33 mouse cellular contexts compared by ENCODE assay signal in genomic region chrX:73891551-73892152, GRCm38 (mm10). TPM values are rescaled to one million over a fixed set of nuclear protein-coding genes. Genes with fewer than 3 reads are reported as not detected.
DNase-seq lines count a peak whose midpoint lies in the region; ATAC-seq and TF ChIP-seq lines count a peak whose summit lies in the region.
"Had no signal": no experiment of that assay in that cellular context is flagged by ENCODE, and none has a peak within 500 bp of the region (broad histone marks: within the 10 kb centered on the region; RNA-seq: fewer than 3 reads in every experiment).

Gene Avpr2, plus strand, starts transcription at chrX:73892102.

- H3K27ac ChIP-seq in kidney, adult 2 months (ENCODE audit: insufficient read depth, low read depth, low read length), result peak within 1 kb of the TSS; percentile 80
- H3K27ac ChIP-seq in kidney, embryonic 16.5 days (ENCODE audit: low read length), result peak within 1 kb of the TSS; percentile 10; the same call in 1 of the 2 replicates
- no peak within 1 kb of the TSS for H3K27ac ChIP-seq in limb, embryonic 10.5 days
- H3K27ac ChIP-seq: embryonic facial prominence, embryonic 10.5 days; embryonic facial prominence, embryonic 15.5 days; forebrain, embryonic 12.5 days; heart, embryonic 15.5 days; hindbrain, postnatal 0 days; intestine, embryonic 15.5 days; limb, embryonic 13.5 days; midbrain, embryonic 12.5 days; neural tube, embryonic 12.5 days had no signal

- 31% methylated on average over 5 of the region's 6 CpGs for WGBS in kidney, adult 2 months
- 54% methylated on average over 6 of the region's 6 CpGs for WGBS in kidney, embryonic 16.5 days
- 64% methylated on average over 6 of the region's 6 CpGs for whole genome bisulfite sequencing in limb, embryonic 10.5 days

- peak; percentile 46 for DNase-seq in kidney, adult 2 months
- DNase-seq in kidney, postnatal 36 days, result peak; percentile 39 to 53
- DNase-seq in limb, embryonic 10.5 days (ENCODE audit: low spot score), result no peak
- DNase-seq in cerebellum, postnatal 10 days, result no peak
- DNase-seq in spleen, postnatal 4 days (ENCODE audit: low spot score in 2 of 2), result no peak
- DNase-seq: adrenal gland, adult 2 months; adrenal gland, postnatal 36 days; B cell, adult 2 months; cerebellum, adult 18-20 months; cerebellum, postnatal 14 days; forebrain, postnatal 0 days; gastrocnemius, postnatal 14 days; layer of hippocampus, adult 9-11 months; lung, postnatal 4 days; right cerebral cortex, adult 18-20 months; thymus, adult 2 months; thymus, postnatal 36 days had no signal

- no peak for ATAC-seq in kidney, embryonic 16.5 days (ENCODE audit: low FRiP score, low TSS enrichment)
- ATAC-seq: activated CD4-positive, CD25-positive, alpha-beta regulatory T cell, adult 4 months; forebrain, postnatal 0 days; hindbrain, postnatal 0 days; intestine, embryonic 15.5 days had no signal

- no peak within 1 kb of the TSS for H3K4me2 ChIP-seq in kidney, embryonic 16.5 days (replicated peaks; ENCODE audit: low read depth, low read length)
- H3K4me2 ChIP-seq: embryonic facial prominence, embryonic 15.5 days; forebrain, embryonic 12.5 days; heart, embryonic 15.5 days; intestine, embryonic 15.5 days; limb, embryonic 13.5 days; liver, embryonic 11.5 days; midbrain, embryonic 12.5 days; neural tube, embryonic 12.5 days had no signal

- H3K9ac ChIP-seq in kidney, embryonic 16.5 days (replicated peaks; ENCODE audit: low read length), result no peak within 1 kb of the TSS
- H3K9ac ChIP-seq: embryonic facial prominence, embryonic 15.5 days; forebrain, embryonic 12.5 days; forebrain, postnatal 0 days; heart, embryonic 15.5 days; intestine, embryonic 15.5 days; limb, embryonic 13.5 days; midbrain, embryonic 12.5 days; neural tube, embryonic 12.5 days had no signal

- H3K4me1 ChIP-seq in kidney, adult 2 months (ENCODE audit: control insufficient read depth, insufficient read depth, low read length), result 0 out of 2 replicates have a peak, but pooled peaks cover 3% of the 10 kb centered on the region
- no peaks in the 10 kb centered on the region for H3K4me1 ChIP-seq in kidney, embryonic 16.5 days (ENCODE audit: insufficient read depth, low read length)
- H3K4me1 ChIP-seq in limb, embryonic 10.5 days, result no peaks in the 10 kb centered on the region
- H3K4me1 ChIP-seq: embryonic facial prominence, embryonic 10.5 days; embryonic facial prominence, embryonic 15.5 days; forebrain, embryonic 12.5 days; heart, embryonic 15.5 days; intestine, embryonic 15.5 days; limb, embryonic 13.5 days; megakaryocyte, embryonic 14.5 days; midbrain, embryonic 12.5 days; neural tube, embryonic 12.5 days had no signal

- H3K27me3 ChIP-seq in kidney, adult 2 months (replicated peaks; ENCODE audit: control insufficient read depth, insufficient read depth, low read length), result no peaks in the 10 kb centered on the region
- H3K27me3 ChIP-seq in kidney, embryonic 16.5 days (ENCODE audit: insufficient read depth, low read length), result no peaks in the 10 kb centered on the region; the same call in 1 of the 2 replicates
- H3K27me3 ChIP-seq in limb, embryonic 10.5 days (ENCODE audit: low read depth, poor library complexity, severe bottlenecking), result peaks cover 62% of the 10 kb centered on the region
- H3K27me3 ChIP-seq: embryonic facial prominence, embryonic 15.5 days; forebrain, embryonic 12.5 days; intestine, embryonic 15.5 days; midbrain, embryonic 12.5 days; neural tube, embryonic 12.5 days had no signal

- peak within 1 kb of the TSS; percentile 32 for H3K4me3 ChIP-seq in kidney, adult 2 months (ENCODE audit: insufficient read depth, low read depth, low read length)
- H3K4me3 ChIP-seq in kidney, embryonic 16.5 days (ENCODE audit: low read length), result no peak within 1 kb of the TSS
- no peak within 1 kb of the TSS for H3K4me3 ChIP-seq in limb, embryonic 10.5 days
- H3K4me3 ChIP-seq: embryonic facial prominence, embryonic 10.5 days; embryonic facial prominence, embryonic 15.5 days; forebrain, embryonic 12.5 days; heart, embryonic 15.5 days; intestine, embryonic 15.5 days; limb, embryonic 13.5 days; megakaryocyte, embryonic 14.5 days; midbrain, embryonic 12.5 days; myocyte; neural tube, embryonic 12.5 days had no signal

- TF ChIP-seq CTCF in kidney, adult 2 months (conservative IDR thresholded peaks at IDR 0.05; ENCODE audit: insufficient read depth, insufficient read length, low read depth, low read length), result no peak

- no peak for TF ChIP-seq POLR2A in kidney, adult 2 months (IDR thresholded peaks at IDR 0.05; ENCODE audit: low read depth, low read length)

- H3K9me3 ChIP-seq in kidney, embryonic 16.5 days (ENCODE audit: low read length), result no peaks in the 10 kb centered on the region
- no peaks in the 10 kb centered on the region for H3K9me3 ChIP-seq in limb, embryonic 10.5 days (replicated peaks)
- H3K9me3 ChIP-seq: embryonic facial prominence, embryonic 10.5 days; embryonic facial prominence, embryonic 15.5 days; forebrain, embryonic 12.5 days; heart, embryonic 15.5 days; intestine, embryonic 15.5 days; limb, embryonic 13.5 days; megakaryocyte, embryonic 14.5 days; midbrain, embryonic 12.5 days; neural tube, embryonic 12.5 days had no signal

- no peaks in the 10 kb centered on the region for H3K36me3 ChIP-seq in kidney, adult 2 months (ENCODE audit: control insufficient read depth, insufficient read depth, low read length)
- no peaks in the 10 kb centered on the region for H3K36me3 ChIP-seq in kidney, embryonic 16.5 days (ENCODE audit: insufficient read depth, low read length)
- no peaks in the 10 kb centered on the region for H3K36me3 ChIP-seq in limb, embryonic 10.5 days
- H3K36me3 ChIP-seq: embryonic facial prominence, embryonic 10.5 days; embryonic facial prominence, embryonic 15.5 days; forebrain, embryonic 12.5 days; heart, embryonic 15.5 days; intestine, embryonic 15.5 days; limb, embryonic 13.5 days; midbrain, embryonic 12.5 days; neural tube, embryonic 12.5 days had no signal

RNA-seq across cellular contexts. Expression of gene Avpr2, which starts in this region (rescaled TPM):
- polyA plus RNA-seq in kidney, adult 2 months (2012; rRNA removed), result 35.3 and 41.0 TPM in 2 replicates
- polyA plus RNA-seq in kidney, embryonic 16.5 days (2015; fragmentation: Nextera tagmentation; extraction: Ambion mirVana), result 7.1 and 7.7 TPM in 2 replicates
- polyA plus RNA-seq in limb, embryonic 10.5 days (2016; fragmentation: Nextera tagmentation; extraction: Ambion mirVana), result 0.10 TPM in 2 replicates
- polyA plus RNA-seq: adrenal gland, adult 2 months; brain, embryonic 14.5 days; forebrain, postnatal 0 days; hindbrain, postnatal 0 days; midbrain, postnatal 0 days; myocyte had no signal

Comparison
In these comparisons a context has a peak if more than half of its experiments do, and no peak if none do; other contexts are left out.
1. DNase-seq: peak in kidney, adult 2 months (single experiment) and kidney, postnatal 36 days (2 of 2); none in limb, embryonic 10.5 days (single experiment), cerebellum, postnatal 10 days (0 of 2) and spleen, postnatal 4 days (0 of 2).